In the genomic region with DNA sequence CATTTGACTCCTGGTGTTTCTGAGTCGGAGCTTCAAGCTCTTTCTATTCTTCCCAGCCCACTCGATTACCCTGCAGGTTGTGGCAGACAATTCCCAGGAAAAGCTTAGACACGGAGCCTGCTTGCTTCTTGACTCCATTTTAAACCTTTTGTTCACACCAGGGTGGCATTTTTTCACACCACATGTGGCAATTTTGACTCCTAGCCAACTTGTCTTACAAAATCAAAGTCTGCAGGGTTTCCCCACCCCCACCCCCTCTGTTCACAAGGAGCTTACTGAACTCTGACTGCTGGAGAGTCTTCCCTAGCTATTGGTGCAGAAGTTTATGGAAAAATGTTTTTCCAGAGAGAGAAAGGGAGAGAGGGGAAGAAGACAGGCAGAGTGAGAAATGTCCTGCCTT, we compare ENCODE assay signal across 8 mouse cellular contexts.
A peak's percentile ranks its signal among the peaks of the same experiment; 100 is the strongest.
DNase-seq lines count a peak whose midpoint lies in the region; ATAC-seq lines count a peak whose summit lies in the region.

No protein-coding gene starts in this region.

- WGBS in stomach, embryonic 16.5 days, result 23% methylated on average over 3 of the region's 3 CpGs

- peak; percentile 20 for DNase-seq in cerebellum, adult 11-12 months
- no peak for DNase-seq in cerebellum, adult 8-10 months
- peak; percentile 80 for DNase-seq in brain, embryonic 18.5 days (ENCODE audit: low read depth, low spot score)
- peak; percentile 75 for DNase-seq in kidney, adult 9 months
- DNase-seq in lung, postnatal 36 days, result peak; percentile 57
- no peak for DNase-seq in spleen, postnatal 4 days (ENCODE audit: low spot score in 2 of 2)

- peak overlapping the region; percentile 6; the same call in 1 of the 2 replicates for H3K4me2 ChIP-seq in stomach, embryonic 16.5 days (ENCODE audit: low read depth, low read length)

- peaks cover 5% of the 10 kb centered on the region; the same call in 1 of the 2 replicates for H3K4me1 ChIP-seq in stomach, embryonic 16.5 days (ENCODE audit: control insufficient read depth, insufficient read depth, low read length)

- no peak overlapping the region for H3K4me3 ChIP-seq in stomach, embryonic 16.5 days (replicated peaks; ENCODE audit: low read length)

- no peak overlapping the region for H3K27ac ChIP-seq in stomach, embryonic 16.5 days (ENCODE audit: low read length)

- ATAC-seq in frontal cortex, adult (ENCODE audit: low TSS enrichment), result 0 out of 2 replicates have a peak, but pooled peaks have one; percentile 29
- no peak for ATAC-seq in stomach, embryonic 16.5 days (ENCODE audit: insufficient read depth, low FRiP score)

- no peaks in the 10 kb centered on the region for H3K9me3 ChIP-seq in stomach, embryonic 16.5 days (replicated peaks; ENCODE audit: control insufficient read depth, low read length)

- no peaks in the 10 kb centered on the region for H3K27me3 ChIP-seq in stomach, embryonic 16.5 days (ENCODE audit: control insufficient read depth, insufficient read depth, low read length)

- no peak overlapping the region for H3K9ac ChIP-seq in stomach, embryonic 16.5 days (ENCODE audit: low read length)

- H3K36me3 ChIP-seq in stomach, embryonic 16.5 days (ENCODE audit: control insufficient read depth, insufficient read depth, low read length), result no peaks in the 10 kb centered on the region

Comparison
In these comparisons a context has a peak if more than half of its experiments do, and no peak if none do; other contexts are left out.
1. DNase-seq: peak in cerebellum, adult 11-12 months (single experiment), brain, embryonic 18.5 days (single experiment), kidney, adult 9 months (single experiment) and lung, postnatal 36 days (single experiment); none in cerebellum, adult 8-10 months (single experiment) and spleen, postnatal 4 days (0 of 2).